Mouse (Mus musculus): ENCODE measurements around the gene Pde4c.

GRCm38 (mm10) chr8:70758308-70758615 lies 34.7 kb downstream of the Pde4c start:
- TF ChIP-seq CTCF (IDR thresholded peaks at IDR 0.05; ENCODE audit: insufficient read depth, low read length) (no peak), POLR2A (IDR thresholded peaks at IDR 0.05; ENCODE audit: borderline replicate concordance, extremely low read depth, low read depth, low read length) (no peak)

Measured in lung, adult 2 months (tissue).